Mouse (Mus musculus): ENCODE data around the gene Pzp. TPM values are rescaled to one million over a fixed set of nuclear protein-coding genes. Genes with fewer than 3 reads are reported as not detected.

Gene Pzp
- total RNA-seq, 2 experiments from 2014 or later, result not detected

DNA sequence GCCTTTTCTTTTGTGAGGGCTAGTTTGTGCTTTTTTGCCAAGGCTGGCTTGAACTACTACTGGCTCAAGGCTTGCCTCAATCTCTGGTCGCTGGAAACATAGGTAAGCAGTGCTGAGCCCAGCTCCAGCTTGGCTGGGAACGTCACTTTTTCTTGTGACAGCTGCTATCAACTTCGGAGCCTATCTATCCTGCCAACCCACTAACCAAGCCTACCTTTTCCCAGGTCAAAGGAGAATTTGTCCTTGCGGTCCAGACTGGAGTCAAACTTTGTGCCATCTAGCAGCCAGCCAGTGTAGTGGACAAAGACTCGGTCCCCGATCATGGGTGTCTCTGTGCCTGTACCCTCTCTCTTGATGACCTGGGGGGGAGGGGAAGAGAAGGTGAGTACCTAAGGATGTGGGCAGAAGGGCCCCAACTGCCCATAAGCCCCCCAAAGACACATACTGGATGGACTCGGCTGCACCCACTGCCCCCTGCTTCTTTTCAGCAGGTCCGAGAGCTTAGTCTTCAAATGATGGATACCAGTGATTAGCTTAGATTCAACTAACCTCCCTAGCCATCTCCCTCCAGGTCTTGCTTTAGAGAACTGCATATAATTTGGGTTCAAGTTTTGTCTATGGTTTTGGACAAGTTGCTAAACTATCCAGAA lies 90.0 kb downstream of the Pzp start:
- DNase-seq (ENCODE audit: low spot score in 2 of 2), result no peak

DNA sequence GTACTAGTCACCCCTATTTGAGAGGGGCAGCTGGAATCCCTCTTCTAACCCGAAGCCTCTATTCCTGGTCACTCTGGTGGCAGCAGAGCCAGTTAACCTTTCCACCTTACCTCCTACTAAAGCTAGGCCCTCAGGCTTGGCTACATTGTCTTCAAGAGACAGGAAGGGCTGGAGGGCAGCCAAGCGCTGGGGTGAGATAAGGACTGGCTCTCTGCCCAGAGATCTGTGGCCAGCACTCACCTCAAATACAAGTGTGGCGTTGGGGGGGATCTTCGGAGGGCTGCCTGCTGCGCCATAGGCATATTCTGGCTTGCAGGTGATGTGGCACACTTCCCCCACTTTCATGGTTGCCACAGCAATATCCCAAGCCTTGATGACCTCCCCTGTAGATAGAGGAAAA lies 91.0 kb downstream of the Pzp start:
- no peak for DNase-seq (ENCODE audit: low spot score in 2 of 2)

Other genes starting within 250 kb of the Pzp start
- gene Tead4, start 225.9 kb downstream of the Pzp start, total RNA-seq (2021), result 1 to 10 TPM in 1 of 2 experiments, under 1 TPM in 1; 0.56 to 1.9 TPM
- 10 to 100 TPM; 15.4 to 18.6 TPM for gene Tulp3, start 170.9 kb downstream of the Pzp start, total RNA-seq (2021)
- 10 to 100 TPM; 18.0 to 18.8 TPM for gene Rhno1, start 163.8 kb downstream of the Pzp start, total RNA-seq (2021)
- gene Foxm1, start 163.8 kb downstream of the Pzp start, total RNA-seq (2021), result 1 to 10 TPM; 1.1 to 1.2 TPM
- gene Tex52, start 151.3 kb downstream of the Pzp start, total RNA-seq (2021), result 1 to 10 TPM in 1 of 2 experiments, under 1 TPM in 1; 0.68 to 1.3 TPM
- gene Gm44596, start 151.2 kb downstream of the Pzp start, total RNA-seq (2021), result not detected
- 10 to 100 TPM; 10.5 to 11.7 TPM for gene Nrip2, start 127.4 kb downstream of the Pzp start, total RNA-seq (2021)
- gene Itfg2, start 101.8 kb downstream of the Pzp start, total RNA-seq (2021), result 10 to 100 TPM; 24.1 to 25.0 TPM
- gene Fkbp4, start 88.0 kb downstream of the Pzp start, total RNA-seq (2021), result 100 to 1,000 TPM; 124 to 128 TPM
- 10 to 100 TPM; 10.3 to 11.6 TPM for gene A2ml1, start 54.9 kb upstream of the Pzp start, total RNA-seq (2021)
- not detected for gene Klrb1a, start 96.8 kb upstream of the Pzp start, total RNA-seq (2021)
- not detected for gene Clec2h, start 135.7 kb upstream of the Pzp start, total RNA-seq (2021)
- gene Klrb1, start 196.3 kb upstream of the Pzp start, total RNA-seq (2021), result not detected

Measured in left cerebral cortex, adult 18-20 months (tissue).